Mouse (Mus musculus) liver, adult 2 months (tissue): ENCODE results near the gene Lrmp.

Experiments used
- CTCF ChIP-seq: fragments of 200-500 bp; IDR thresholded peaks from 2 replicates; pipeline ENCODE4 v1.5.1; 2011; ENCODE audit warnings: low read depth, low read length, control low read depth
- POLR2A ChIP-seq: fragments of 200-500 bp; IDR thresholded peaks from 2 replicates; pipeline ENCODE4 v1.6.1; 2011; ENCODE audit warnings: low read length, control low read depth; ENCODE audit not compliant: insufficient read depth; ENCODE audit errors: extremely low read depth

DNA sequence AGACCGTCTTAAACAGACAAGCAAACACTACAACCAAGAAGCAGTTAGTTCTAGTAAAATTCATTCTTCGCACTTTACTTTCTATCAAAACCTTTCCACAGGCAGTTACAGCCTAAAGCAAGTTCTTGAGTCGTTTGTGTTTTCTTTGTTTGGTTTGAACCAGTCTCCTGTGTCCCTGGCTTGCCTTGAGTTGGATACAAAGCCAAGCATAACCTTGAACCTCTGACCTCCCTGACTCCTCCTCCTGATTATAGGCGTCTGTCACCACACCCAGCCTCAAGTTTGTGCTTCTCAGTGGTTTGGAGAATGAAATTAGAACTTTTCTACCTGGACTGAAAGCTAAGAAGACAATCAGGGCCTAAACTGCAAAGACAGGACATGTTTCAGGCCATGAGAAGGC, 21.0 kb upstream of the Lrmp start:
- no peak for TF ChIP-seq CTCF
- no peak for TF ChIP-seq POLR2A
